Mouse (Mus musculus): Measurements from ENCODE around the gene Gm12248.

Gene Gm12248

DNA sequence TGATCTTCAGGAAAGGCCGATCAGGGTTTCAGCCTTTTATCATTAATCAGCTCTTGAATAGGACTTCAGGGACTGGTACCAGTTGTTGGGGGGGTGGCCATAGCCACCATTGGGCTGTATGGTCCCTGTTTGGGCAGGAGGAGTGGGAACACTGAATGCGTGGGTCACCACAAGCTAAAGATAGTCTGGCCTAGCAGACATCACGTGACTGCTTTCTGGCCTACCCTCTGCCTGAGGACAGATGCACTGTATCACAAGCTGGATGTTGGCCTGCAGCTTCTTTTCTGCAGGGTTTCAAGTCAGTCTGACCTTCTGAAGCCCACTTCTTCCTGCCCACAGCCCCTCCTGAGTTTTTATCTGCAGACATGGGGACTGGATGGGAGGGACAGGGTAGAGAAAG is 59.3 kb downstream of the Gm12248 start:
- DNase-seq (ENCODE audit: low read depth, low spot score): no peak

DNA sequence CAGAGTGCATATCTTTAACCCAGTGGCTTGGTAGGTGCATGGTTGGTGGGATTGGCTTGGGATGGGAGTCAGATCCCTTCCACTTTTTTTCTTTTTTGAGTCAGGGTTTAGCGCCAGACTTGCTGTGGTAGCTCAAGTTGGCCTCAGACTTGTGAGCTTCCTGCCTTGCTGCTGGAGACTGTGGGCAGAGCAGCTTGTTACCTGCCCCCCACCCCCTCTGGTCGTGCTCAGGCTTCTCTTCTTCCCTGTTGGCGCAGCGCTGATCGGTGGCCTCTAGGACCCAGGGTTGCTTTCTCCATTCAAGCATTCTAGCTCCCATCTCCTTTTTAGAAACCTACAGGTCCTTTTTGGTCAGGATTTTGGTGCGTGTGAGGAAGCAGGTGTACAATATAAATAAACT is 61.8 kb downstream of the Gm12248 start:
- DNase-seq (ENCODE audit: low read depth, low spot score): no peak

DNA sequence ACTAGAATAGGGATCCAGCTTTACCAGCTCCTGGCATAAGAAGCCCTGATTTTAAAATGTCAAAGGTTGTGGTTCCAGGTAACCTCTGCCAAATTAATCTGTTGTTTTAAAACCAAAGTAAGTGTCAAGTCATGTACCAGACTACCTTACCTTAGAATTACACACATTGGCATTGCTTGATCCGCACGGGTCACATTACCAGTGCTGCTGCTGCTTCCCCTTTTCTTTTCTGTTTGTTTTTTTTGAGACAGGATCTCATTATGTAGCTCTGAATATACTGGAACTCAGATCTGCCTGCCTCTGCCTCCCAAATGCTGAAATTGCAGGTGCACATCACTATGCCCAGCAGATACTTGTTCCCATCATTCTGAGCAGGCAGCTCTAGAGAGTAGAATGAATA is 63.1 kb downstream of the Gm12248 start:
- DNase-seq (ENCODE audit: low read depth, low spot score): no peak

DNA sequence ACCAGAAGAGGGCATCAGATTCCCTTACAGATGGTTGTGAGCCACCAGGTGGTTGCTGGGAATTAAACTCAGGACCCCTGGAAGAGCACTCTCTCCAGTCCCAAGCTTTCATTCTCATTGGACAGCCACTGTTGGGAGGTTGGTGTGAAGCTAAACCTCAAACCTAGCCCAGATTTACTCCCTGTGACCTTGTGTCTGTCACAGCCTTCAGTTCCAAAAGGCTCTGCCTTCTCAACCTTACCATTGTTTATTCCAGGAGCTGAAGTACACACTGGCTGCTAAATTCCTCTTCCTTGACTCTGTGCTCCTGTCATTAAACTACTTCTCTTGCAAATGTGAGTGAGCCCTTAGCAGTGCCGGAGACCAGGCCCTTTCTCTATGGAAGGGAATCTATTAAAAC is 64.0 kb downstream of the Gm12248 start:
- no peak for DNase-seq (ENCODE audit: low read depth, low spot score)

DNA sequence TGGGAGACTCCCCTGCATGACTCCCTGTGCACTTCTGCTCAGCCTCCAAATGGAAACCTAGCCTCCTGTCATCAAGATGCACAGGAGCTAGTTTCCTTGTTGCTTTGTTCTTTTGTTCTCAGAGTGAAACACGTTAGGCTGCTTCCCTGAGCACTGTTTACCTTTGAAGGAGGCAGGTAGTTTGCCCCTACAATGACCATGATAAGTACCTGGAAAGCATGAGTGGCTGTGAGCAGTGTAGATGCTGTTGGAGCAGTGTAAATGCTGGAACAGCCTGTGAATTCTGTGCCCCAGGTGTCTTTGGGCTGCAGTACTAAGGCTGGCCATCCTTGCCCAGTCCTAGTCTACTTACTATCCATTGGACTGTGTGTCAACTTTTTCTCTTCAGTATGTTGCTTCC is 66.1 kb downstream of the Gm12248 start:
- DNase-seq (ENCODE audit: low read depth, low spot score): no peak

DNA sequence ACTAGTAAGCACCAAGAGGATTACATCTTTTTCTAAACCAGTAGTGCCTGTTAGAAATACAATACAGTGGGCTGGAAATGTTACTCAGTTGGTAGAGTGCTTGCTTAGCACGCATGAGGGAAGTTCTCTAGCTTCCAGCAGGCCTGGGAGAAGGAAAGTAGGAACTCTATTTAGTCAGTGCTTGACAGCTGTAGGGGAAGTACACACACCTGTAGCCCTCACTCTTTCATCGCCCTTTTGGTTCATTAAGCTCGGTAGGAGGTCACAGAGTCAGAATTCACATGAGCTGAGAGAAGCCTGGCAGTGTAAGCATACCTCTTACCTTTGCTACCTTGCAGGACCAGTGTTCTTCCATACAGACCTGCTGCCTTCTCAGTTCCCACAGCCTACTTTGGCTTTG is 66.6 kb downstream of the Gm12248 start:
- no peak for DNase-seq (ENCODE audit: low read depth, low spot score)

DNA sequence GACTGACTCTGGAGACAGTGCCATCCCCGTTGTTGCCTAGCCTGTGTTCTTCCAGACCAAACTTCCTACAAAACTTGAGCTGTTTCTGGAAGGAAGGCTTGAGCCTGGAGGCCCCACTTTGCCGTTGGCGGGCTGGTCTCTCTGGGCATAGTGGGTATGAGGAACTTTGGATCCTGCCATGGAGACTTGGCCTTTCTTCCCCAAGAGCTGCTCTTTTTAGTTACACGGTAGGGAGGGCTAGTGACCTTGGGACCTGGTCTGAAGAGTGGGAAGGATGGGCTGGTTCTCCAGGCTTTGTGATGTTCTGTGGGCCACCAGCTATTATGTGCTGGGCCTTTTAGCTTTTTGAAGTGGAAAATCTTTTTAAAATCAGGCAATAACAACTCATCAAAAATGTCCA is 67.1 kb downstream of the Gm12248 start:
- no peak for DNase-seq (ENCODE audit: low read depth, low spot score)

DNA sequence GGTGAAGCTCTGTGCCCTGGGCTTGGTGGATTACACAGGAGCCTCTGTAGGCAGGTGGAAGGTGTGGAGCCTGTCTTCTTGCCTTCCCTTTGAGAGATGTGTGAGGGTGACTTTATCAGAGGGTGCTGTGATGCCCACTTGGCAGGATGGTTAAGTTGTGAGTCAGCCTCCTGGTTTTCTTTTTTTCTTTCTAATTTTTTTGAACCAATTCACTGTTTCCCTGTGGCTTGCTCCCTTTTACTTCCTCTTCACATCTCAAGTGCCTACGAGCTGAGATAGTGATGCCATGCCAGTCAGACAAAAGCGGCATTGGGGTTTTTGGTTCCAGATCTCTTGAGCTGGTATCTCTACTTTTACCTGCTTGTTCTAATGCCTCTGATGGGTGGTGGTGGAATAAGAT is 68.3 kb downstream of the Gm12248 start:
- DNase-seq (ENCODE audit: low read depth, low spot score): no peak

DNA sequence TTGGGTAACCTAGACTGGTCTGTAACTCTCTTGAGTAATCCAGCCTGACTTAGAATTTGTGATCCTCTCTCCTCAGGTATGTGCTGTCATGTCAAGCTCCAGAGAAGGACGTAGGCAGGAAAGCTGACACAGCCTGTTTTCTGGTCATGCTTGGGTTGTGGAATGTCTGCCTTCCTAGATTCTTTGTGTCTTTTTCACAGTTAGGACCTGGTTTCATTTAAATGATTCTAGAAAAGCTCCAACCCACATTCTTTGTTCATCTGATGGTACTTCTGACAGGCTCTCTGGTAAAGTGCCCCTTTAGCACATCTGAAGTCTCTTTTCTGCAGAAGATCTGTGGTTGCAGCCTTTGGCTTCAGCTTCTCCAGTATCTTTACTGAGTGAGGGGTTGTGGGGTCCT is 68.7 kb downstream of the Gm12248 start:
- no peak for DNase-seq (ENCODE audit: low read depth, low spot score)

DNA sequence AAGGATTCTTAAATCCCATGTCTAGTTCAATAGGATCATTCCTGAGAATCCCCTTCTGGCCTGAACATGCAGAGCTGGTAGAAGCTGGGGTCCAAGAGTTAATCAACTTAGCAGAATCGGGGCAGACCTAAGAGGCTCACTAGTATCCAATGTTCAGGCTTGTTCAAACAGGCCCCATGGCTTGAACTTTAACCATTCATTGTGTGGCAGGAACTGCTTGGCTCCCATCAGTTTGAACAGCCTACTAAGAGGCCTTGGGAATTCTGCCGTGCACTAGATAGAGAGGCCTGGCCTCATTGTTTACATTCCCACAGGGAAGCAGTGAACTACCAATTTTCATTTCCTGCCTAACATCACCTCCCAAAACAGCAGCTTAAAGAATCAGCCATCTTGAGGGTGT is 71.3 kb downstream of the Gm12248 start:
- DNase-seq (ENCODE audit: low read depth, low spot score): no peak

DNA sequence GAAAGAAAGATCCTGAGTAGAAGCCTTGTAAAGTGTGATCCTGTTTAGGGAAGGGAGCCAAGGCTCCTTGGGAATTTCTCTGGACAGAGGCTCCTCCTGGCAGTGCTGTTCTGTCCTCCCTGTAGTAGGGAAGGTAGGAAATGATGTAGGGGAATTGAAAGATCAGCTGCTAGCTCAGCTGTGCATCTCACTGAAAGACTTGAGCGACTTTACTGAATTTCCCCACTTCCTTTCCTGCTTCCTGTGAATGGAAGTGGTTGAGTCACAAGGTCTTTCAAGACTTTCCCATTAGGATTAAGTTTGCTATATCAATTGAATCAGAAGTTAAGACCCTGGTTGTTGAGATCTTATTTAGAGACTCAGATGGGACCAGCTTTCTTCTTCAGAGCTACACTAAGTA is 71.8 kb downstream of the Gm12248 start:
- no peak for DNase-seq (ENCODE audit: low read depth, low spot score)

DNA sequence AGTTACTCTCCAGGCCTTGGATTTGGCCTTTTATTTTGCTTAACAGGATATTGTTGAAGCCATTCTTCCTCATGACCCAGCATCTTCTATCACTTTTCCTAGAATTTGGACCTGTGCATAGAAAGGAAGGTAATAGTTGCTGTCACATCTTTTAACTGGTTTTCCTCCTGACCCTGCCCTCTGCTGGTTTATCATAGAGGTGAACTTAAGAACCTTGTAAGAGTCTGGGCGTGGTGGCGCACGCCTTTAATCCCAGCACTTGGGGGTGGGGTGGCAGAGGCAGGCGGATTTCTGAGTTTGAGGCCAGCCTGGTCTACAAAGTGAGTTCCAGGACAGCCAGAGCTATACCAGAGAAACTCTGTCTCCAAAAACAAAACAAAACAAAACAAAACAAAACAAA is 74.2 kb downstream of the Gm12248 start:
- DNase-seq (ENCODE audit: low read depth, low spot score): no peak

DNA sequence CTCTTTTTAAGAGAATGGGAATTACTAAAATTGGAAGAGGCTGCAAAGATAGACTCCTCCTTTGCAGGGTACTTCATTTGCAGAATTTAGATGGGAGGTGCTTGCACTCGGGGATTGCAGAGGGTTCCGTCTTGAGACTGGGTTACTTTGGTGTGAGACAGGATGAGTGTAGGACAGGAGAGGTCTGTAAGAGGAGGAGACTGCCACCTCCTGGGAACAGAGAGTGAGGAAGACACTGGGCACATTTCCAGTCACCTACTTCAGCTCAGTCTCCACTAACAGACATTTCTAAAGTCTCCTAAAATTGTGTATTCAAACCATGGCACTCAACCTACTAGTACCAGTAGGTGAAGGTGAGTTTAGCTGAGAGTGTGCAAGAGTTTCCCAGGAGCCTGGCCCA is 74.6 kb downstream of the Gm12248 start:
- DNase-seq (ENCODE audit: low read depth, low spot score): no peak

DNA sequence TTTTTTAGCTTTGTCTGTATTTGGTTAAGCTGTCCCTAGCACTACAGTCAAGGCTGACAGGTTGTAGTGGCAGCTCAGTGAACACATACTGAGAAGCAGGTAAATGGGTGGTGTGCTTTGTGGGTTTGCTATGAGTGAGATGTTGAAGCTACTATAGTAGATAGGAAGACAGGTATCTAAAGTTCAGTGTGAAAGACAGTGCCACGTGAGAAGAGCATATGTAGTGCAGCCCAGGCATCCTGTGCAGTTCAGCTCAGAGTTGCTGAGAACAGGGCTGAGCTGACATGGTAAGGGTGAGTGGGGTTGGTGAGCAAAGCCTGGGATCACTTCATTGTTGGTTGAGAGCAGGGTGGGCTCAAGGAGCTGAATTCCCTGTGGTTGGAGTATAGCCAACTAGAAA is 75.5 kb downstream of the Gm12248 start:
- DNase-seq (ENCODE audit: low read depth, low spot score): no peak

DNA sequence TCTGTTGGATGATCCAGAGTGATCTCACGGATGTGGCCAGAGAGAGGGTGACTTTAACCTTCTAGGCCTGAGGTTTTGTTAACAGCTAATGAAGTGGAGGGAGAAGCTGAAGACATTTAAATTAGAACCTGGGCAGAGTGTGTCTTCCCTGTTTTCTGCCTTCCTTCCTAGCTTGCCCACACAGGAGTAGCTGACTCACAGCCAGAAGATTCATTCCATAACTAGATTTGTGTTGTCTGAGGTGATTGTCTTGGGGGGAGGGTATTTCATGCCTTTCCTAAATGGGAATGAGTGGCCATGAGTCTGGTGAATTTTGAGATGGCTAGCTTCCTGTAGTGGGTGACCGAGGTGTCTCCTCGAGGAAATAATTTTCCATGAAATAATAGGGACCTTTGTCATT is 76.6 kb downstream of the Gm12248 start:
- no peak for DNase-seq (ENCODE audit: low read depth, low spot score)

DNA sequence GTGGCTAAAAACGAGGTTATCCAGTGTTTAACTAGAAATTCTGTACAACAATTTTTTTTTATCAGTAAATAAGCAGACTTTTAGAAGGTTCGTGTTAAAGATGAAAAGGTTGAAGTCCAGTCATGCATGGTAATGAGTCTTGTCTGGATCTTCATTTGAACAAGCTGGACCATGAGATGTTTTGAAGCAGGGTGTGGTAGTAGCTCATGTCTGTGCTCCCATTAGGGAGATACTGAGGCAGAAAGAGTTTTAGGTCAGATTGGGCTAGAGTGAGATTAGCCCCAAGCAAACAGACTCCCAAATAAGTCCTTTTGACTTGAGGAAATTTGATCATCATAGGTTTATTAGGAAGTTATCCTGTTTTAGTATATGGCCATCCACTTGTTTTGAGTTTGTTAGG is 77.6 kb downstream of the Gm12248 start:
- no peak for DNase-seq (ENCODE audit: low read depth, low spot score)

DNA sequence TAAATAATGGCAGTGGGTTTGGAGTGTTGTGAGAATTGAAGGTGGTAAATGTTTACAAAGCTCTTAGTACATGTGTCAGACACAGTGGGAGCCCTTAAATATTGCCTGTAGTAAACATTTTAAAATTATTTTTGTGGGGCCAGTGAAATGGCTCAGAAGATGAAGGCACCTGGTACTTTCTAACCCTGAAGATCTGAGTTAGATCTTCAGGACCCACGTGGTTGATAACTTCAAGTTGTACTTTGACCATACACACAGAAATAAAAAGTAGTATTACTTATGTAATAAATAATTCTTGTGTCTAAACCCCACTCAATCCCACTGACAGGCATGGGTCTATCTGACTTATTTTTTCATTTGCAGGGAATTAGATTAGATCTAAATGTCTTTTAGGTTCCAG is 78.3 kb downstream of the Gm12248 start:
- DNase-seq (ENCODE audit: low read depth, low spot score): no peak
